Mouse (Mus musculus): ENCODE data around the gene Hspe1. TPM values are rescaled to one million over a fixed set of nuclear protein-coding genes. Genes with fewer than 3 reads are reported as not detected.
"Not testable (repeated sequence)": the region's sequence is repeated elsewhere in the genome, so short reads cannot be mapped to it uniquely, and the experiment has no call there.

The Hspe1 gene
- total and polyA plus RNA-seq, 3 experiments, result 44.5 to 180 (median 153) TPM

DNA sequence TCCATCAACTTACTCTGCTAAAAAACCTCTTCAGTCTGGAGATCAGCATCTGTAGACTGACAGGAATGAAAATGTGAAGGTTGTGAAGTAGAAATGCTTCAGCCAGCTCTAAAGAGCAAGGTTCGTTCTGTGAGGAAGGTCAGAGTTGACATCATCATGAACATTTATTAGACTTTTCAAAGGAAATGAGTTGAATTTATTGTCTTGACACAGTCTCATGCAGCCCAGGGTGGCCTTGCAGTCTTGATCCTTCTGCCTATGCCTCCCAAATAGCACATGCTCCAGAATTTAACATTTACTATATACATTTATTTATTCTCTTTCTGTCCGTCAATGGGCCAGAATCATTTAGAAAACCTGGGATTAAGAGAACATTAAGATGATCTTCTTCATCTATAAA is 35.6 kb downstream of the Hspe1 start:
- H3K79me2 ChIP-seq (replicated peaks; ENCODE audit: control insufficient read depth, insufficient read depth, low read length), result no peaks in the 10 kb centered on the region
- no peaks in the 10 kb centered on the region for H3K36me3 ChIP-seq (ENCODE audit: control insufficient read depth, insufficient read depth, low read length)
- H3K27ac ChIP-seq, result no peak overlapping the region
- no peak for DNase-seq
- intact Hi-C loops (cut with DNase I), result no loop called here
- 89% methylated on average over 2 of the region's 2 CpGs for WGBS
- H3K27me3 ChIP-seq (ENCODE audit: control insufficient read depth, insufficient read depth, low read length), result no peaks in the 10 kb centered on the region
- H3K4me1 ChIP-seq (ENCODE audit: control insufficient read depth, insufficient read depth, low read length), result no peaks in the 10 kb centered on the region
- H3K4me3 ChIP-seq, result no peak overlapping the region
- TF ChIP-seq EP300 (IDR thresholded peaks at IDR 0.05; ENCODE audit: insufficient read depth, low read depth, low read length) (no peak), CTCF (IDR thresholded peaks at IDR 0.05) (no peak), POLR2A (IDR thresholded peaks at IDR 0.05; ENCODE audit: insufficient read depth, low read depth, low read length) (no peak)
- no peak overlapping the region for H3K9ac ChIP-seq (ENCODE audit: low read depth, low read length)

DNA sequence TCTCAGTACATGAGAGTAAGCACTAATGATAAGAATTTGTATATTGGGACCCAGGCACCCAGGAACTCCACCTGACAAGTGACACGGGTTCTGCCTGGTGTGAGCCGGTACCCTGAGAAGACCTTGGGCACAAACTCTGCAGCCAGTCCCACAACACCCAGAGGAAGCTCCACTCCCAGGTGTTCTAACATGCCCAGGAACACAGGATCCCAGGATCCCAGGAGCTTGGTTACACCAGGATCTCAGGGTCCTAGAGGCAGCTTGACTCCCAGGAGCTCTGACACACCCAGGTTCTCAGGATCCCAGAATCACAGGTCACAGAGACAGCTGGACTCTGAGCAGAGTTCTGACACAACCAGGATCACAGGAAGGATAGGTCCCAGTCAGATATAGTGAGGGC is 36.2 kb downstream of the Hspe1 start:
- not testable (repeated sequence) for H3K27me3 ChIP-seq (ENCODE audit: control insufficient read depth, insufficient read depth, low read length)

DNA sequence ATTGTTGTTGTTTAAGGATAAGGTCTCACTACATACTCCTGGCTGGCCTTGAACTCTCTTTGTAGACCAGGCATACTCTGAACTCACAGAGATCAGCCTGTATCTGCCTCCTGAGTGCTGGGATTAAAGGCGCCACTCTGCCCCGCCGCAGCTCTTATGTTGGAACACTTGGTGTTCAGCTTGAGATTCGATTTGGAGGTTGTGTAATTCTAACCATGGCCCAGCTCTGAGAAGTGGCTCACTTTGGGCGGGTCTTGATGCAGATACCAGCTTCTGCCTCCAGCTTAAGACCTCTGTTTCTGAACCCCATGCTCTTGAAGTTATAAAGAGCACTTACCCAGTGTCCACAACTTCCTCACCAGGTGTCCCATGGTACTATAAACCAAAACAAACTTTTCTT is 41.8 kb downstream of the Hspe1 start:
- TF ChIP-seq EP300 (IDR thresholded peaks at IDR 0.05; ENCODE audit: insufficient read depth, low read depth, low read length) (no peak), POLR2A (IDR thresholded peaks at IDR 0.05; ENCODE audit: insufficient read depth, low read depth, low read length) (no peak)
- peaks cover 5% of the 10 kb centered on the region for H3K79me2 ChIP-seq (replicated peaks; ENCODE audit: control insufficient read depth, insufficient read depth, low read length)
- H3K27ac ChIP-seq, result no peak overlapping the region
- peaks cover 11% of the 10 kb centered on the region for H3K36me3 ChIP-seq (ENCODE audit: control insufficient read depth, insufficient read depth, low read length)
- WGBS, result 92% methylated on average over 5 of the region's 5 CpGs
- H3K4me3 ChIP-seq, result no peak overlapping the region
- DNase-seq, result no peak
- no peaks in the 10 kb centered on the region for H3K27me3 ChIP-seq (ENCODE audit: control insufficient read depth, insufficient read depth, low read length)
- H3K9ac ChIP-seq (ENCODE audit: low read depth, low read length), result no peak overlapping the region
- peaks cover 7% of the 10 kb centered on the region for H3K4me1 ChIP-seq (ENCODE audit: control insufficient read depth, insufficient read depth, low read length)
- intact Hi-C loops (cut with DNase I), result loop anchor here (2.0 to 5.0 kb wide), 3 partner anchors 77 to 107 kb away; partner anchors contain the start of genes Coq10b, Mars2 and Sf3b1

More for the DNA sequence above, 36.2 kb downstream of the Hspe1 start:
- intact Hi-C loops (cut with DNase I); H3K4me3 ChIP-seq; H3K79me2 ChIP-seq (replicated peaks; ENCODE audit: control insufficient read depth, insufficient read depth, low read length); H3K36me3 ChIP-seq (ENCODE audit: control insufficient read depth, insufficient read depth, low read length); H3K27ac ChIP-seq; H3K9ac ChIP-seq (ENCODE audit: low read depth, low read length); H3K4me1 ChIP-seq (ENCODE audit: control insufficient read depth, insufficient read depth, low read length); DNase-seq: not testable (repeated sequence)
- WGBS, result 96% methylated on average over 2 of the region's 2 CpGs

DNA sequence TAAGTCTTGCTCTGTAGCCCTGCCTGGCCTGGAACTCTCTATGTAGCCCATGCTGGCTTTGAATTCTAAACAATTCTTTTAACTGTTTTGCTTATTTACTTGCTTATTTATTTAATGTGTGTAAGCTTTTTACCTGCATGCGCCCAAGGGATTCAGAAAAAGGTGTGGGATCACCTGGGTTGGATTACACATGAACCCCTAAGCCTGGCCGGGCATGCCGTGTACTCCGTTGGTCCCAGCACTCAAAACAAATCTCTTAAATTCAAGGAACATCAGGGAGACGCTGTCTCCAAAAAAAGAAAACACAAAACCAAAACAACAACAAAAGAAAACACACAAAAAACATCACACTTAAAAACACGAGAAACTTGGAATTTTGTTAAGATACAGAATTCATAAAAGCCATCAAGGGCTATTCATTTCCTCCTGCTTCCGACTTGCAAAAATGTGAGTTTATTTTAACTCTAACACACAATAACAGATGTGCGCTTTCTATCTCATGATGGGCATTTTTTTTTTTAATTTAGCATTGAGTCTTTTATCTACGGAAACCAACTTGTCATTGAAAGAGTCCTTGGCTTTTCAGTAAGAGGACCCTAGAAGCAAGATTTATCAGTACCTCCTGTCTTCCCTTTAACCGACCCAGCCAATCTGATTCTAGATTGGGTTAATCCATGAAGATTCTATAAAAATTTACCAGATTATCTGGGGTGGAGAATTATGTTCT is 42.4 kb downstream of the Hspe1 start:
- peak overlapping the region; percentile 98 for H3K4me3 ChIP-seq
- 54% methylated on average over 10 of the region's 10 CpGs for WGBS
- no peak for DNase-seq
- no peaks in the 10 kb centered on the region for H3K27me3 ChIP-seq (ENCODE audit: control insufficient read depth, insufficient read depth, low read length)
- peaks cover 5% of the 10 kb centered on the region for H3K79me2 ChIP-seq (replicated peaks; ENCODE audit: control insufficient read depth, insufficient read depth, low read length)
- peak overlapping the region; percentile 99 for H3K27ac ChIP-seq
- peaks cover 11% of the 10 kb centered on the region for H3K36me3 ChIP-seq (ENCODE audit: control insufficient read depth, insufficient read depth, low read length)
- intact Hi-C loops (cut with DNase I), result loop anchor here (2.0 to 5.0 kb wide), 3 partner anchors 78 to 106 kb away; partner anchors contain the start of genes Coq10b, Mars2 and Sf3b1
- no peak for TF ChIP-seq EP300 (IDR thresholded peaks at IDR 0.05; ENCODE audit: insufficient read depth, low read depth, low read length)
- no peak for TF ChIP-seq CTCF (IDR thresholded peaks at IDR 0.05)
- no peak for TF ChIP-seq POLR2A (IDR thresholded peaks at IDR 0.05; ENCODE audit: insufficient read depth, low read depth, low read length)
- peaks cover 7% of the 10 kb centered on the region for H3K4me1 ChIP-seq (ENCODE audit: control insufficient read depth, insufficient read depth, low read length)
- H3K9ac ChIP-seq (ENCODE audit: low read depth, low read length), result peak overlapping the region; percentile 65

DNA sequence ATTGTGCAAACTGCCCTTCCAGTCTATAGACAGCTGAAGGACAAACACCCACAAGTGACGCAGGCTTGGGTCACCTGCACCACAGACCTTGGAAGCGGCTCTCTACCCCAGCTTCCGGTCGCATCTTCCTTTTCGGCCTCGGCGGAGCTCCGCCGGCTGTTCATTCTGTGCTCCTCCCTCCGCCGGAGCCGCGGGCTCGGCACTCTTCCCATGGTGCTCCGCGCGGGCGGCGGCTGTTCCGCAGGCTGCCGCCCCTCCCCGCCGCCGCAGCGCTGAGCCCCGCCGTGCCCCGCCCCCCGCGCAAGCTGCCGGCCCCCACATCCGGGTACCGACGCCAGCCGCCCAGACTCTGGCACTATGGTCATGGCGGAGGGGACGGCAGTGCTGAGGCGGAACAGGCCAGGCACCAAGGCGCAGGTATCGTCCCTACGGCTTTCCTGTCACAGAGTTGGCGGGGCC is 43.0 kb downstream of the Hspe1 start, which contains the start of gene Mob4:
Mob4 (plus strand) TSS at position 289 of the 459 bp plus-strand sequence.
- Histone ChIP-seq H3K27me3 (ENCODE audit: control insufficient read depth, insufficient read depth, low read length) (no peaks in the 10 kb centered on the region), H3K36me3 (ENCODE audit: control insufficient read depth, insufficient read depth, low read length) (peaks cover 14% of the 10 kb centered on the region), H3K4me1 (ENCODE audit: control insufficient read depth, insufficient read depth, low read length) (peaks cover 7% of the 10 kb centered on the region), H3K4me3 (peak within 1 kb of the TSS; percentile 98), H3K27ac (peak within 1 kb of the TSS; percentile 99), H3K79me2 (replicated peaks; ENCODE audit: control insufficient read depth, insufficient read depth, low read length) (peaks cover 6% of the 10 kb centered on the region), H3K9ac (ENCODE audit: low read depth, low read length) (peak within 1 kb of the TSS; percentile 96)
- TF ChIP-seq EP300 (IDR thresholded peaks at IDR 0.05; ENCODE audit: insufficient read depth, low read depth, low read length), result peak; percentile 59; the same call in 1 of the 2 replicates
- TF ChIP-seq CTCF (IDR thresholded peaks at IDR 0.05), result no peak
- TF ChIP-seq POLR2A (IDR thresholded peaks at IDR 0.05; ENCODE audit: insufficient read depth, low read depth, low read length), result peak; percentile 90
- DNase-seq, result peak; percentile 96 to 97
- intact Hi-C loops (cut with DNase I), result loop anchor here (1.0 to 5.0 kb wide), 4 partner anchors 43 to 106 kb away; partner anchors contain the start of genes Coq10b, Hspd1, Hspe1 and Mars2
- WGBS, result under 1% methylated on average over 35 of the region's 42 CpGs

DNA sequence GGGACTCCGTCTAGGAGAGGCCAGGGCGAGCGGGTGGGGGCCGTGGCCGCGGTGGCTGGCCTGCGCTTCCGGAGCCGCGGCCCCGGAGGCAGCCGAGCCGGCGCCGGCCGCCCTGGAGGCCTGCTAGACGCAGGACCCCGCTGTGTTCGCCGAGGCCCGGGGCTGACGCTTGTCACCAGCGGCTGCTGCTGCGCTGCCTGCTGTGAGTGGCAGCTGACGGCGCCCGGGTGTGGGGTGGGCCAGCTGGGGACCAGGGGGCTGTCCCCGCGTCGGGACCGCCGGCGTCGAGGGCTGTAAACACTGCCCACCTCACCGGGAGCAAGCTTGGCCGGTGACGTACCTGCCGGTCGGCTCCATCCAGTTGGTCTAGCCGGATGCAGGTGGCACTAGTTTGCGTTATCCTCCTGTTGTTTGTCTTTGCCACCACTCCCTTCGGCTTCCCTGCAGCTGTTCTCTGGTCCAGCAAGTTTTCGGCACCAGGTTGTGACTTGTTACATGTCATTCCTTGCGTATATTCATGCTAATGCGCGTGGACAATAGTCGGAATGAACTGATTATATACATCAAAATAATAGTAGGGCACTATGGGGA is 43.6 kb downstream of the Hspe1 start:
- intact Hi-C loops (cut with DNase I), result loop anchor here (1.0 to 5.0 kb wide), 4 partner anchors 43 to 105 kb away; partner anchors contain the start of genes Coq10b, Hspd1, Hspe1 and Mars2
- Histone ChIP-seq H3K9ac (ENCODE audit: low read depth, low read length) (peak overlapping the region; percentile 96), H3K4me1 (ENCODE audit: control insufficient read depth, insufficient read depth, low read length) (peaks cover 7% of the 10 kb centered on the region), H3K79me2 (replicated peaks; ENCODE audit: control insufficient read depth, insufficient read depth, low read length) (peaks cover 6% of the 10 kb centered on the region), H3K4me3 (peak overlapping the region; percentile 98), H3K27me3 (ENCODE audit: control insufficient read depth, insufficient read depth, low read length) (no peaks in the 10 kb centered on the region), H3K36me3 (ENCODE audit: control insufficient read depth, insufficient read depth, low read length) (peaks cover 14% of the 10 kb centered on the region), H3K27ac (peak overlapping the region; percentile 99)
- DNase-seq, result no peak
- TF ChIP-seq CTCF (IDR thresholded peaks at IDR 0.05), result no peak
- TF ChIP-seq EP300 (IDR thresholded peaks at IDR 0.05; ENCODE audit: insufficient read depth, low read depth, low read length), result no peak
- WGBS, result under 1% methylated on average over 47 of the region's 47 CpGs

Measured in heart, adult 2 months (tissue).